Mouse (Mus musculus) erythroid progenitor cell, adult 5-6 weeks (primary cell): Measurements from ENCODE around the gene Micall1. TPM values are rescaled to one million over a fixed set of nuclear protein-coding genes. Genes with fewer than 3 reads are reported as not detected.

Source experiments
- ATAC-seq: replicated peaks from 2 replicates; pipeline ENCODE4 v1.8.0; 2016; ENCODE audit warnings: moderate number of reproducible peaks, mild to moderate bottlenecking, moderate TSS enrichment, inconsistent platforms; ENCODE audit not compliant: poor library complexity, low FRiP score, severe bottlenecking
- total RNA-seq, 2 experiments: library from RNA; stranded (forward) in 1 of 2; stranded (reverse) in 1 of 2; fragments of 150-400 nt in 1 of 2; fragments of 186-747, 209-891 nt in 1 of 2; gene quantifications; 2 replicates each; pipeline versions ENCODE4 v1.2.3 to v1.2.4; 2015 to 2017; ENCODE audit warnings: low replicate concordance in 2 of 2

The Micall1 gene
- total RNA-seq, 2 experiments from 2014 or later, result 4.1 TPM; not detected in 1

DNA sequence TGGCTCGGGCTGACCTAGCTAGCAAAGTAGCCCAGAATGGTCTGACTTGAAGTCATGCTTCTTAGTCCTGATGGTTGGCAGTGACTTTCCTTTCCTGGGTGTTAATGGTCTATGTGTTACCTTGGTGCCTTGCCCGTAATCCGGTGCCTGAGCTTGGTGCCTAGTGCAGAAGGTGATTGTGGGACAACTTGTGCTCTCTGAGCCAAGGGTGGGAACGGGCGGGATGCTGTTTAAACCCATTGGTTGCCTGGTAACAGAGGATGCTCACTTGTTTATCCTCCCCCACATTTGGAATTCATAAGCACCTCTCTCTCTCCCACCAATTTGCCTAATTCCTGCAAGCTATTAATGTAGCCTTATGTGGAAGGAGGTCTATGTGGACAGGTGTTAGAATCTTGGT is 13.2 kb upstream of the Micall1 start:
- ATAC-seq, result no peak

DNA sequence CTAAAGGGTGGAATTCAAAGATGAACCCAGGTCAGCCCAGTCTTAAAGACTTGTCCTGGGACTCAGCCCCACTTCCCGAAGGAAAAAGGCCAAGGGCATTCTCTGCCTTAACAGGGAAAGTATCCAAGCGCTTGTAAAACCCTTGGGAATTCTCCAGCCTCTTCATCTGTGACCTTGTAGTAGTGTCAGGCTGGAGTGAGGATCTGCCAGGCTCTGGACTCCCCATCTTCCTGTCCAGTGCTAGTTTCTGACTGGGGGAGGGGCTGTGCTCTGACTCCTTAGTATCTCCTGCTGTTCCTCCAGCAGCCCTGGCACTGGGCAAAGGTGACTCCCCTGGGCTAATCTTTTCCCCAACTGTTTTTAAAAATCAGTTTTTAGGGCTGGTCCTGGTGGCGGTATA is 12.1 kb upstream of the Micall1 start:
- ATAC-seq, result no peak

DNA sequence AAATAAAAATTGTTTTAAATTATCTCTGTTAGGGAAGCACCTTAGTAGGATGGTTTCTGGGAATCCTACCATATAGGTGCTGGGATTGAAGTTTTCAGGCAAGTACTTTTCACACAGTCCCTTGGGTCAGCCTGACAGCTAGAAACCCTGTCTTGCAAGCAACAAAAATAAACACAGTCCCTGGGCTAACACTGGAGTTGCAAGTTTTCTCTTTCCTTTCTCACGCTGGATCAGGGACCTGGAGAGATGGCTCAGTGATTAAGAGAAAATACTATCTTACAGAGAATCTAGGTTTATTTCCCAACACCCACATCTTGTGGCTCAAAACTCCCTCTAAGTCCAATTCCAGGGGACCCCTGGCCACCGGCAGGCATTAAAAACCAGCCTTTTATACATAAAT is 11.6 kb upstream of the Micall1 start:
- no peak for ATAC-seq

DNA sequence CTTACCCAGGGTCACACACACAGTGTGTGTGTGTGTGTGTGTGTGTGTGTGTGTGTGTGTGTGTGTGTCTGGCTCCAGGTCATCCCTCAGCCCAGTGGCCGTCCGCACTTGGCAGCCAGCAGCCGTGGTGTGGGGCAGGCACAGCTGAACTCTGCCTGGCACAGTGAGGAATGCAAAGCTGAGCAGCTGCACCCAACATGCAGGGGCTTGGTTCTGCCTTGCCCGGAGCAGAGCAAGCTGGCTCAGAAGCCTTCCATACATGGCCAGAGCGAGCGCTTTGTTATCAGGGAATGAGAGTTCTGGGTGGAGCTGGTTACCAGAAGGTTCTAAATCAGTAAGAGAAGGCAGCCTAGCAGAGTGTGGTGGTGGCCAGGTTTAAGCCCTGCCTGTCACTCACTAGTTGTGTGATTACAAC is 11.1 kb upstream of the Micall1 start:
- no peak for ATAC-seq

DNA sequence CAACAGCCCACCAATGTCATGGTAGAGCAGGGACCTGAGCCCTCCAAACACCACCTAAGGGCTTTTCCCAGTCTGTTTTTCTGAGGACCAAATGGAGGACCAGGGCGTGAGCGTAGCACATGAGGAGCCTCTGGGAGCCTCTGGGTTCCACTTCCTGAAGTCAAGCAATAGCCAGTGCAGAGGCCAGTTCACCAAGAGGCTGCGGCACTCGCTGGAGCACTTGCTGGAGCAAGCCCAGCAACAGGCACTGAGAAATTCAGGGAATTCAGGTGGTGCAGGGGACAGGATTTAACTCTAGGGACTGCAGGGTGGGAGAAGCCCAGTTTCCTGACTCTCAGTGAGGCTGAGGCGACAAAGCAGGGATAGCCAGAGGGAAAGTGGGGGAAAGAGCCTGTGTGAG is 10.5 kb upstream of the Micall1 start:
- ATAC-seq, result no peak

DNA sequence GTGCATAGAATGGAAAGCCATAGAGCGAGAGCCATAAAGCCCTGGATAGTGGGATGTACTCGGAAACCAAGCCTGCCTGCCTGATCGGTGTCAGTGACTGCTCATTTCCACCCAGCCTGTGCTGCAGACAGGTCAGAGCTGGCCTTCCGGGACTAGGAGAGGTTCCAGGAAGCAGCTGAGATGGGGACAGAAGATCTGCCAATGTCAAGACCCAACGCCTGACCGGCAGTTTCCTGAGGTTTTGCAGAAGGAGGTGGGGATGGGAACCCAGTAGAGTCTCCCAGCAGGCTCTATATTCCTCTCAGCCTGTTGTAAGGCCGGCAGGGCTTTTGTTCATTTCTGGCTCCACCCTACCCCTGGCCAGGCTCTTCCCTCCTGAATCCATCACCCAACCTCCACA is 9.8 kb upstream of the Micall1 start:
- ATAC-seq, result no peak

DNA sequence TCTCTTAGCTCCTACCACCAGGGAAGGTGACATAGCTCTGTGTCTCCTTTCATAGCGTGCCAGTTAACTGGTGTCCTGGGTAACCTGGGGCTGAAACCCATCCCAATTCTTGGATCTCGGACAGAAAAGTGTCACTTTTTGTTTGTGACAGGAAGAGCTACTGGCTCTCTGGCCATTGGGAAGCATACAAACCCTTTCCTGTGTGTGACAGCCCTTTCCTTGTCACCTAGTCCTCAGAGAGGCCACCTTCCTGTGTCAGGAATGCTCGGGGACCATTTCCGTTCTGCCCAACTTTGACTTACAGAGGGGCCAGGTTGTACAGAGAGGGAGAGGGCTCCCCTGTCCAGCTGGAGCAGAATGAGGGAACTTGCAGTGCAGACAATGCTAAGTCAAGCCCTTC is 9.2 kb upstream of the Micall1 start:
- no peak for ATAC-seq

DNA sequence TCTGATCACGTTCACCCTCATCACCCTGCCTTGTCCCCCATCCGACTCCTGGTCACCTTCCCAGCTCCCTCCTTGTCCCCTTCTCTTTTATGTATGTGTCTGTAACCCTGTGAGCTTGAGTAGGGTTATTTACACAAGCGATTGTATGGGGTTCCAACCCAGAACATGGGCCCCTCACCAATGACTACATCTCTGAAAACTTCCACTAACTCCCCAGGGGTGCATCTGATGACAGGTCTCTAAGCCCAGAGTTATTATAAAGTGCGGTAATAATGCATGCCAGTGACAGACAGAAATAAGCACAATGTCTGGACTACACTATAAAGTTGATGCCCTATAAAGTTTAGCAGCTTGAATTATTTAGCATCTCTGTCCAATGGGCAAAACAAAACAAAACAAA is 8.3 kb upstream of the Micall1 start:
- ATAC-seq, result no peak

DNA sequence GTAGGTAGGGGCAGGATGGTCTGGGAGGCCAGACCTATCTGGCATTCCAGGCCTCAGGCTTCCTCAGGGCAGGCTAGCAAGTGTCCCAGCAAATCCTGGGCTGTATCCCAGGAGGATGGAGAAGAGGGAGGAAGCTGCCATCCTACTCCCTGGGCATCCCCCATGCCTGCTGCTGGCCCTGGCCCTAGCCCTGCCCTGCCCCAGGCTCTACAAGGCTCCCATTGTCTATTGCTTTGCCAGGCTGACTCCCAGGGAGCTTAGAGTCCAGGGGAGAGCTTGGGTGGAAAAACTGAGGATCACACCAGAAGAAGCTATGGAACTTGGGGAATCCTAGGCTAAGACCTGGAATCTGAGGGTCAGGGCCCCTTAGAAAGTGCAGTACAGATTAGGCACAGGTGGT is 7.2 kb upstream of the Micall1 start:
- no peak for ATAC-seq

DNA sequence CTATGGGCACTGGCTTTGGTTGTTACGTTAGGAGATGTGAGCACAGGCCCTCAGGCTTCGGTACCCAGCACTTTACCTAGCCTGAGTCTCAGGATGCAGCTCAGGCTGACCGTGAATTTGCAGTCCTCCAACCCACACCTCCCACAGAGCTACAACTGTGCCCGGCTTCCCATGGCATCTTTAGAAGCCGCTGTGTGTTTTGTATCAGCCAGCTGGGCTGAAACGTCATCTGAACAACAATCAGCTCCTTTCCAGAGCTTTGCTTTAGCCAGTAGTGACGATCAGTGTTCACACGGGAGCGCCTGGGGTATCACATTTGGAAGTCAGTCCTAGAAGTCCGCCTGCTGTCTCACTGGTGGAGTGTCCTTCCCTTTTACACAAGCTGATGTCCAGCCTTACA is 5.4 kb upstream of the Micall1 start:
- no peak for ATAC-seq

DNA sequence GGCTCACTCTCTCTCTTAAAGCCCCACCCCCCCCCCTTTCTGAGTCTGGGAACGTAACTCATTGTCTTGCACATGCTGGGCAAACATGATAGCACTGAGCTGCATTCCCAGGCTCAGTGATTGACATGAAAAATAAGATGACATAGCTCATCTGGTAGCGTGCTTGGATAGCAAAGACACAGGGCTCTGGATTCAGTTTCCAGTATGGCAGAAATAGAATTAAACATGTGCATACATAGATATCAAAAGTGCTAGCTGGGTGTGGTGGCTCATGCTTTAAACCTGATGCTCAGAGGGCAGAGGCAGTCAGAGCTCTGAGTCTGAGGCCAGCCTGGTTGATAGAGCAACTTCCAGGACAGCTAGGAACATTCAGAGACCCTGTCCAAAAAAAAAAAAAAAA is 2.9 kb upstream of the Micall1 start:
- no peak for ATAC-seq

DNA sequence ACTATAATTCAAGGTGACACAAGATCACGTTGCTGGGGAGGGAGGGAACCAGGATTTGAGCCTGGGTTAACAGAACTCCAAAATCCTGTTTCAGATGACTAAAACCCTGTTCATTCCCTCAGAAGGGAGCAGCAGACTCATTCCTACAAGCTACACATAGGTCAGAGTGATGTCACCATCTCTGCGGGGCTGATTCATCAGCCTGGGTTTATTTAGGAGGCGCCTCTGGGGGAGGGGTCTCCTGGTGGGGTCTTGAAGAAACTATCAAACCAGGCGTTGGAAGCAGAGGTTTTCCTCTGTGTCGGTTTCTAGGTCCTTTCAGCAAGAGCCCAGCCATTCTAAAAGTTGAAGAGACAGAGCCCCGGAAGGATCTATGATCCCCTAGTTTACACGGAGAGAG is 732 bp upstream of the Micall1 start:
- ATAC-seq, result no peak

DNA sequence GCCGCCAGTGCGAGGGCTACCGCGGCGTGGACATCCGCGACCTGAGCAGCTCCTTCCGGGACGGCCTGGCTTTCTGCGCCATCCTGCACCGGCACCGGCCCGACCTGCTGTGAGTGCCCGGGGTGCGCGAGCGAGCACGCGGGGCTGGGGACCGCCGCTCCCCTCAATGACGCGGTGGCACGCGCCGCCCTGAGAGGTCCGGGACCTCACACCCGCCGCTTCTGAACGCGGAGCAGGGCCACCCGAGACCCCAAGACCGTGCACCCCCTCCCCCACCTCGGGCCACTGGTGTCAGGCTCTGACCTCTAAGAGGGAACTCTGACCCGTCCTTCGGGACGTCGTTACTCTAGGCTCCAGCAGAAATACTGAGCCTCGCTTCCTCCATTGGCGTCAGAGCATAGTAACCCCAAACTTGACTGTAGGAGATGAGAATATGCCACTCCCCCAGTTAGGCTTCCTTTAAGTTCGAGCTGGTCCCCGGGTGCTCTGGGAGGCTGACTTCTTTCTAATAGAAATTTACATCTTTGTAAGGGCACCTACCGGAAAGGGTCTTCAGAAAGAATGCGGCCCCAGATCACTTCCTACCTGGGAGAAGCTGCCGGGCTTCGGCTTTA is 730 bp downstream of the Micall1 start:
- no peak for ATAC-seq

DNA sequence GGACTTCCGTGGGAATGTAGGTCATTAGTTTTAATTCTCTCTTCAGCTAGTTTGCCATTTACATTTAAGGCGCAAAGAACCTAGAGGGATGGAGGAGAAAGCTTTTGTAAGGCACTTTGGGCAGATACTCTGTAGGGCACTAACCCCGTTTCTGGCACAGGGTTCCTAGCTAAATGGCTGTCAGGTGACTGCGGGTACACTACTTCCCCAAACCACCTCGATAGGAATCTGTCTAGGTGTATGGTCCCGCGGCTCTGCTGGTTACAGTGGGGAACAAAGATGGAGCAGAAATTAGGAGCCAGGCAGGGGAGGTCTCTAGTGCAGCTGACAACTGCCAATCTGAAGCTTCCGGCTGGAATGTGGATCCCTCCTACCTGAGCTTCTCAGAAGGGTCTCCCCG is 1.3 kb downstream of the Micall1 start:
- ATAC-seq, result no peak

DNA sequence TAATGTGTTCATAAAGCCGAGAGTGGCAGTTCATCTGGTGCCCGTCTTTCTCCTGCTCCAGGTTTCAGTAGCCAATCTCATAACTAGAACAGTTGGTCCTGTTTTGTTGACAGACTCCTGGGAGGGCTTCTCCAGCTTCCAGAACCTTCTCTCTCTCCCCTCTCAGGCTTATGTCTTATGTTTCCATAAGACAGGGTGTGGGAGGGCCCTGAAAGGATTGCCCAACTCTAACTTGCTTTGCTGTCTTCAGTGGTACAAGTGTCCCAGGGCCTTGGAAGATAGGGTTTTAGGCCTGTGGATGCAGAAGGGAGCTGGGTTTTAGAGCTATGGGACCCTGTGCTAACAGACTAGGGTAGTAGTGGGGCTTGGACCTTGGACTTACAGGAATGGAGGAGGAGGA is 1.8 kb downstream of the Micall1 start:
- no peak for ATAC-seq

DNA sequence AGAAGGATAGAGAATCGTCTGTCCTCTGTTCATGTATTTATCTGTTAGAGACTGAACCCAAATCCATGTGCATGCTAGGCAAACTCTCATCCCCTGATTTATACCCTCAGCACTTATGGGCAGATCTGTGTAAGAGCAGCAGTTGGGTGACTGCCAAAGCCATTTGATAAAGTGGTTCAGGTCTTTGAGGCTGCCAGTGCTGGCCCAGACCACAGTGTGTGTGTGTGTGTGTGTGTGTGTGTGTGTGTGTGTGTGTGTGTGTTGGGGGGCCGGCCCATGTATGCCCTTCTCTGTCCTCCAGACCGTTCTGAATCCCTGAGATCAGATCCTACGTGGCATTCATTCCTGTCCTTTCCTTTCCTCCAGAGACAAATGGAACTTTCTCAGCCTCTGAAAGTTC is 3.1 kb downstream of the Micall1 start:
- no peak for ATAC-seq

DNA sequence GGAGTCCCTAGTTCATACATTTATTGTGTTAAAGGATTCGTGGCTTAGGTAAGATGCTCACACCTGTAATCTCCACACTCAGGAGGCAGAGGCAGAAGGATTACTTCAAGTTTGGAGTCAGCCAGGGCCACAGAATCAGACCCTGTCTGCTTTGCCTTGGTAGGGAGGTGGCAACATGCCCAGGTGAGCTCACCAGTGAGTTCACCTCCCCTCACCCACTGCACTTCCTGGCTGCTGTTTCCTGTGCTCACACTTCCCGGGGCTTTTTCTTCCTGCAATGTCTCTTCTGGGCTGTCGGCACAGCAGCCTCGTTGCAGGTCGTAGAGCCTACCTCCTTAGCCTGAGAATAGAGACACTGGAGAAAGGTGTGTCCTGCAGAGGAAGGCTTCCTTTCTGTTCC is 6.6 kb downstream of the Micall1 start:
- no peak for ATAC-seq

DNA sequence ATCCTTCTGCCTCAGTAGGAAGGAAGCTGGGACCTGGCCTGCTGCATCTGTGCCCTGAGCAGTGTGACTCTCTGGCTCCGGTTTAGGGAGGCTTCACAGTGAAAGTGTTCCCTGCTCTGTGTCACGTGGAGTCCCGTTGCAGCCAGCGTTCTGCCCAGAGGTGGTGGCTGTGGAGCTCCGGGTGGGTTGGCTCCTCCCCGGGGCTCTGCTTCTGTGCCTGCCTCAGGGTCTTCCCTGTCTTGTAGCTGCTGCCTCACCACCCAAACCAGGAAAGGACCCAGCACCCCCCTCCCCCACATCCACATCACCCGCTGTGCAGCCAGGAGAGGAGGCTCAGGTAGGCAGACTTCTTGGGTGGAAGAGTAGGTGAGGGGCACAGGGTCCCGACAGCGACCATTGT is 10.8 kb downstream of the Micall1 start:
- ATAC-seq, result no peak

DNA sequence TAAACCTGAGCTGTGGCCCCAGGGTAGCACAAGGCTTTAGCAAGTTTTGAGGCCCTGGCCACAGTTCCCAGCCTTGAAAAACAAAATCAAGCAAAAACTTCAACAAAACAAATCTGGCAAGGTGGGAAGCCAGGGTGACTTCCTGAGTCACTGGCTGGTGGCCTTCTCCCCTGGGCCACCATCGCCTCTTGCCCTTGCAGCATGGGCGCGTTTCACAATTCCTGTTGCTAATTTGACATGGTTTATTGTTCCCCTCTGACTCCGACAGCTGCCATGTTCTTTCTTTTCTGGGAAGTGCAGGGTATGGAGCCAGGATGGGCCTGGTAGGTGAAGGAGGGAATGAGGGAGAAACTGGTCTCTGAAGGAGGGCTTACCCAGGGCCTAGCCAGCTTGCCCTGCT is 13.4 kb downstream of the Micall1 start:
- ATAC-seq, result no peak

DNA sequence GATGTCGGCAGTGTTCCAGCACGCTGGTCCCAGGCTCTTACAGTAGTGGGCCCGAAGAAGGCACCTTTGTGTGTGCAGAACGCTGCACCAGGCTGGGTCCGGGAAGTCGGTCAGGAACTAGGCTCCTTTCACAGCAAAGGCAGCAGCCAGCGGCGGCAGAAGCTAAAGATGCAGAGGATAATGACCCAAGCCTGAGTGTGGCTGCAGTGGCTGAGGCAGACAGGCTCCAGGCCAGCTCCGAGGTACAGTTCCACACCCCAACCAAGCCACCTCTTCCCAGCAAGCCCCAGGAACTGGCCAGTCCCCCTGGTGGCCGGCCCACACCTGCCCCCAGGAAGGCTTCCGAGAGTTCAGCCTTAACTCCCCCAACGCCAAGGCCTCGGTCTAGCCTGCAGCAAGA is 13.8 kb downstream of the Micall1 start:
- ATAC-seq, result no peak

DNA sequence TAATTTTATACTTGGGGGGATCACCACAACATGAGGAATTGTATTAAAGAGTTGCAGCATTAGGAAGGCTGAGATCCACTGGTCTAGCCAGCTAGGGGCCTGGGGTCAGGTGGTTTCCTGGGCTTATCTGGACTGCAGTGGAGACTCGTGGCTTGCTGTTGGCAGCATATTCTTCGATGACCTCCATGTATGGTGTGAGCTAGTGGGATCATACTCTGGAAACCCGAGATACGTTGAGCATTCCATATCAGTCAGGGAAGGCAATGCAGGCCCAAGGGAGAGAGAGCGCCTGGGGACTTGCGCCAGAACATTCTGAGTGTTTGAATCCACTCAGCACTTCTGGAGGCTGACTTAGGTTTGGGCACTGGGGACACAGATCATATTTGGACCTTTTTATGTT is 15.1 kb downstream of the Micall1 start:
- no peak for ATAC-seq

DNA sequence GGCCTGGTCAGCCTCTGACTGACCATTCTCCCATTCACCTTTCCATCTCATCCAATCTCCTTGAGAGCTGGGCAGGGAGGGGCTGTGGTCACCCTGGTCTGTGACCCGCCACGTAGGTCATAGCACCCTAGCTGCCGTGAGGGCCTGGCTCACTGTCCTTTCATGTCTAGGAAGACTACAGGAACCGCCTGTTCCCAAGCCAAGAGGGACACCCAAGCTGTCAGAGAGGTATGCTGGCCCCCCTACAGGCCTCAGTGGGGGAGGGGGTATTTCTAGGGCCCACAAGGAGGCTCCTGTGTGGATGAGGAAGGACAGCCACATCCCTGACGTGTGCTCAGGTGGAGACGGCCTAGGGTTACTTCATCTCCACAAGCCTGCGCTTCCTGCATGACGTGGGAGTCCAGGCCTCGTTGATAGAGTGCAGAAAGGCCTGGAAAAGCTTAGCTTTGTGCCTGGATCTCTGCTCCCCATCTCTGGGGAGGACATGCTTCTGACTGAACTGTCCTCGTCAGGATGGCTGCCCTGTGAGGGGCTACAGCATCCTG is 15.7 kb downstream of the Micall1 start:
- no peak for ATAC-seq
